Mouse (Mus musculus): Measurements from ENCODE around the gene Rsl24d1. TPM values are rescaled to one million over a fixed set of nuclear protein-coding genes. Genes with fewer than 3 reads are reported as not detected.
"Not testable (repeated sequence)": the region's sequence is repeated elsewhere in the genome, so short reads cannot be mapped to it uniquely, and the experiment has no call there.

Rsl24d1 gene
- 18.8 and 24.5 TPM in 2 replicates for polyA plus RNA-seq (2012; rRNA removed)

- no peak for DNase-seq (ENCODE audit: low read depth)
Measured at GRCm38 (mm10) chr9:73112919-73113906, at the start of gene Rsl24d1. Gene Rsl24d1, plus strand, starts transcription at chr9:73113426.

- no peak for DNase-seq (ENCODE audit: low read depth)
Measured at GRCm38 (mm10) chr9:73063621-73064290, 49.5 kb upstream of the Rsl24d1 start.

GRCm38 (mm10) chr9:73067086-73067485, 46.1 kb upstream of the Rsl24d1 start:
- no peak for DNase-seq (ENCODE audit: low read depth)

- DNase-seq (ENCODE audit: low read depth) = no peak
Measured at GRCm38 (mm10) chr9:73068230-73068679, 45.0 kb upstream of the Rsl24d1 start.

- DNase-seq (ENCODE audit: low read depth) = no peak
Measured at GRCm38 (mm10) chr9:73068688-73069087, 44.5 kb upstream of the Rsl24d1 start.

GRCm38 (mm10) chr9:73070971-73071659, 42.1 kb upstream of the Rsl24d1 start:
- no peak for DNase-seq (ENCODE audit: low read depth)

GRCm38 (mm10) chr9:73072426-73072825, 40.8 kb upstream of the Rsl24d1 start:
- DNase-seq (ENCODE audit: low read depth) = no peak

- no peak for DNase-seq (ENCODE audit: low read depth)
Measured at GRCm38 (mm10) chr9:73073169-73073568, 40.1 kb upstream of the Rsl24d1 start.

- DNase-seq (ENCODE audit: low read depth) = not testable (repeated sequence)
Measured at GRCm38 (mm10) chr9:73079349-73079748, 33.9 kb upstream of the Rsl24d1 start.

- DNase-seq (ENCODE audit: low read depth) = no peak
Measured at GRCm38 (mm10) chr9:73079801-73080325, 33.4 kb upstream of the Rsl24d1 start.

GRCm38 (mm10) chr9:73082291-73083000, 30.8 kb upstream of the Rsl24d1 start:
- no peak for DNase-seq (ENCODE audit: low read depth)

- no peak for DNase-seq (ENCODE audit: low read depth)
Measured at GRCm38 (mm10) chr9:73083956-73084355, 29.3 kb upstream of the Rsl24d1 start.

- DNase-seq (ENCODE audit: low read depth) = no peak
Measured at GRCm38 (mm10) chr9:73085845-73086244, 27.4 kb upstream of the Rsl24d1 start.

GRCm38 (mm10) chr9:73087121-73087520, 26.1 kb upstream of the Rsl24d1 start:
- no peak for DNase-seq (ENCODE audit: low read depth)

- DNase-seq (ENCODE audit: low read depth) = no peak
Measured at GRCm38 (mm10) chr9:73087581-73087980, 25.6 kb upstream of the Rsl24d1 start.

- DNase-seq (ENCODE audit: low read depth) = no peak
Measured at GRCm38 (mm10) chr9:73089222-73089920, 23.9 kb upstream of the Rsl24d1 start.

GRCm38 (mm10) chr9:73090121-73090520, 23.1 kb upstream of the Rsl24d1 start:
- no peak for DNase-seq (ENCODE audit: low read depth)

GRCm38 (mm10) chr9:73091747-73092146, 21.5 kb upstream of the Rsl24d1 start:
- DNase-seq (ENCODE audit: low read depth) = no peak

GRCm38 (mm10) chr9:73094580-73094979, 18.6 kb upstream of the Rsl24d1 start:
- DNase-seq (ENCODE audit: low read depth) = no peak

GRCm38 (mm10) chr9:73097898-73098297, 15.3 kb upstream of the Rsl24d1 start:
- no peak for DNase-seq (ENCODE audit: low read depth)
